Mouse (Mus musculus) MEL (cell line): ENCODE results near the gene Sgo2a.
A peak's percentile ranks its signal among the peaks of the same experiment; 100 is the strongest.

Experiments
- CTCF ChIP-seq, 3 experiments: IDR thresholded peaks in 2 of 3; conservative IDR thresholded peaks in 1 of 3; 2 replicates each; pipeline ENCODE4 v1.5.1; 2011 to 2012; ENCODE audit warnings: low read length in 3 of 3, low read depth in 2 of 3, mild to moderate bottlenecking in 2 of 3, improper control_type of control experiment in 1 of 3, inconsistent platforms in 1 of 3, mixed read lengths in 1 of 3, moderate library complexity in 1 of 3; ENCODE audit not compliant: control insufficient read depth in 1 of 3, insufficient read depth in 1 of 3, poor library complexity in 1 of 3, severe bottlenecking in 1 of 3
- EP300 ChIP-seq, 2 experiments: IDR thresholded peaks; 2 replicates each; pipeline ENCODE4 v1.6.1; 2011; ENCODE audit warnings: improper control_type of control experiment in 2 of 2, low read length in 2 of 2, low read depth in 1 of 2, mild to moderate bottlenecking in 1 of 2
- JUND ChIP-seq: IDR thresholded peaks from 2 replicates; pipeline ENCODE4 v1.6.1; 2011; ENCODE audit warnings: low read depth, mild to moderate bottlenecking, improper control_type of control experiment, low read length
- MAZ ChIP-seq: IDR thresholded peaks from 2 replicates; pipeline ENCODE4 v1.6.1; 2012; ENCODE audit warnings: low read depth, mild to moderate bottlenecking, inconsistent platforms, low read length, improper control_type of control experiment
- USF1 ChIP-seq: IDR thresholded peaks from 2 replicates; pipeline ENCODE4 v1.6.1; 2014; ENCODE audit warnings: low read depth, mild to moderate bottlenecking, inconsistent platforms, low read length, improper control_type of control experiment, moderate library complexity
- ZNF384 ChIP-seq: IDR thresholded peaks from 2 replicates; pipeline ENCODE4 v1.6.1; 2012; ENCODE audit warnings: low read depth, mild to moderate bottlenecking, inconsistent platforms, low read length, improper control_type of control experiment

GRCm38 (mm10) chr1:57995432-57996132 is at the start of gene Sgo2a:
- 0 out of 2 replicates have a peak, but pooled peaks have one; percentile 18 for TF ChIP-seq MAZ
- TF ChIP-seq CTCF (IDR thresholded peaks at IDR 0.05 in 2 of 3, conservative IDR thresholded peaks at IDR 0.05 in 1 of 3; ENCODE audit: control insufficient read depth in 1 of 3, insufficient read depth in 1 of 3, low read depth in 2 of 3, low read length in 3 of 3, poor library complexity in 1 of 3, severe bottlenecking in 1 of 3), result no peak
- no peak for TF ChIP-seq JUND
- no peak for TF ChIP-seq USF1
- TF ChIP-seq ZNF384, result 0 out of 2 replicates have a peak, but pooled peaks have one; percentile 10
- peak in 1 of 2 experiments; percentile 37; a peak in 1 of 4 replicates for TF ChIP-seq EP300 (IDR thresholded peaks at IDR 0.05; ENCODE audit: low read depth in 1 of 2, low read length in 2 of 2)
